Comparison of ENCODE assay signal across 10 mouse cellular contexts in the genomic region with DNA sequence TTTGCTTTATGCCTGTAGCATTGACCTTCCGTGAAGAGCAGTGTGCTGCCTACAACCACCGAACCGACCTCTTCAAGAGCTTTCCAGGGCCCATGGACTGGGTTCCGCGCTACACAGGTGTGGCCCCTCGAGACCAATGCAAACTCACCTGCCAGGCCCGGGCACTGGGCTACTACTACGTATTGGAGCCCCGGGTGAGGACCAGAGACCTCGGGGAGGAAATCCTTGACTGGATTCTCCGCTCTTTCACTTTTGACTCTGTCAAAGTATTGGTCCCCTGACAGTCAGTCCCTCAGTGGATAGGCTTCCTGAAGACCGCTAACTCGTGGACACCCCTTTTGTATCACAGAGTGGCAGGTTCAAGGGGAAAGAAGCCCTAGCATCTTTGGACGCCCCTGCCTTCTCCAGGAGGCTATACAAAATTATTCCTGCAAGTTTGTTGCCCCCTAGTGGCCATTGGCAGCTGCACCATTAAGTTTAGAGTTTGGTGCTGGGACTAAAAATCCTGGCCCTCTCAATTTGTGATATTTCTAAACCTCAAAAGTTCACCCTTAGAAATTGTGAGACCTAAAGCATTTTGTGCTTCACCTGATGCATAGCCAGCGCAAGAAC. TPM values are rescaled to one million over a fixed set of nuclear protein-coding genes. Genes with fewer than 3 reads are reported as not detected.
A peak's percentile ranks its signal among the peaks of the same experiment; 100 is the strongest.
DNase-seq lines count a peak whose midpoint lies in the region; ATAC-seq and TF ChIP-seq lines count a peak whose summit lies in the region.
"Had no signal": no experiment of that assay in that cellular context is flagged by ENCODE, and none has a peak within 500 bp of the region (broad histone marks: within the 10 kb centered on the region; RNA-seq: fewer than 3 reads in every experiment).

No protein-coding gene starts in this region.

- TF ChIP-seq RAD21 in CH12.LX (IDR thresholded peaks at IDR 0.05; ENCODE audit: low read depth, low read length): peak; percentile 87

- H3K9me3 ChIP-seq in intestine, embryonic 14.5 days (ENCODE audit: control insufficient read depth, low read length): no peaks in the 10 kb centered on the region
- no peaks in the 10 kb centered on the region for H3K9me3 ChIP-seq in intestine, embryonic 16.5 days (ENCODE audit: control insufficient read depth, low read length)
- peaks cover 3% of the 10 kb centered on the region for H3K9me3 ChIP-seq in CH12.LX (replicated peaks; ENCODE audit: low read length)
- H3K9me3 ChIP-seq: embryonic facial prominence, embryonic 12.5 days; limb, embryonic 15.5 days had no signal

- peaks cover 5% of the 10 kb centered on the region for H3K4me1 ChIP-seq in intestine, embryonic 14.5 days (replicated peaks; ENCODE audit: control insufficient read depth, insufficient read depth, low read length)
- H3K4me1 ChIP-seq in intestine, embryonic 16.5 days (ENCODE audit: control insufficient read depth, insufficient read depth, low read length): peaks cover 16% of the 10 kb centered on the region
- peaks cover 0 to 6% of the 10 kb centered on the region in 2 experiments; a peak in 1 of 4 replicates for H3K4me1 ChIP-seq in CH12.LX (ENCODE audit: control insufficient read depth in 1 of 2, insufficient read depth in 2 of 2)

- H3K27ac ChIP-seq in intestine, embryonic 14.5 days (ENCODE audit: low read depth): no peak overlapping the region
- no peak overlapping the region for H3K27ac ChIP-seq in intestine, embryonic 16.5 days (ENCODE audit: low read length)
- no peak overlapping the region for H3K27ac ChIP-seq in CH12.LX (ENCODE audit: insufficient read depth, low read depth)
- H3K27ac ChIP-seq: embryonic facial prominence, embryonic 12.5 days; limb, embryonic 15.5 days had no signal

- TF ChIP-seq EP300 in CH12.LX (IDR thresholded peaks at IDR 0.05; ENCODE audit: low read length): no peak

- no peak overlapping the region for H3K4me2 ChIP-seq in intestine, embryonic 14.5 days (ENCODE audit: low read length)
- no peak overlapping the region for H3K4me2 ChIP-seq in intestine, embryonic 16.5 days (ENCODE audit: low read depth, low read length)
- H3K4me2 ChIP-seq in CH12.LX (ENCODE audit: insufficient read depth, low read depth, poor library complexity, severe bottlenecking): peak overlapping the region; percentile 37; the same call in 1 of the 2 replicates
- H3K4me2 ChIP-seq: embryonic facial prominence, embryonic 12.5 days; limb, embryonic 15.5 days had no signal

- no peaks in the 10 kb centered on the region for H3K27me3 ChIP-seq in intestine, embryonic 14.5 days (replicated peaks; ENCODE audit: control insufficient read depth, insufficient read depth, low read length)
- H3K27me3 ChIP-seq in intestine, embryonic 16.5 days (replicated peaks; ENCODE audit: control insufficient read depth, insufficient read depth, low read length): no peaks in the 10 kb centered on the region; the same call in 1 of the 2 replicates
- H3K27me3 ChIP-seq in CH12.LX (replicated peaks): peaks cover 52% of the 10 kb centered on the region
- H3K27me3 ChIP-seq: embryonic facial prominence, embryonic 12.5 days; limb, embryonic 15.5 days had no signal

- peak; percentile 91 for TF ChIP-seq CTCF in CH12.LX (conservative IDR thresholded peaks at IDR 0.05 in 1 of 2, IDR thresholded peaks at IDR 0.05 in 1 of 2; ENCODE audit: low read depth in 2 of 2, low read length in 2 of 2)

- H3K36me3 ChIP-seq in intestine, embryonic 14.5 days (ENCODE audit: control insufficient read depth, insufficient read depth, low read length): peaks cover 6% of the 10 kb centered on the region; the same call in 1 of the 2 replicates
- H3K36me3 ChIP-seq in intestine, embryonic 16.5 days (ENCODE audit: control insufficient read depth, insufficient read depth, low read length): no peaks in the 10 kb centered on the region
- H3K36me3 ChIP-seq in CH12.LX (replicated peaks in 1 of 2; ENCODE audit: control insufficient read depth in 1 of 2, insufficient read depth in 1 of 2, low read length in 1 of 2): no peaks in the 10 kb centered on the region

- no peaks in the 10 kb centered on the region for H3K79me2 ChIP-seq in CH12.LX (replicated peaks; ENCODE audit: control insufficient read depth, extremely low read depth, insufficient read depth, poor library complexity, severe bottlenecking)

- H3K9ac ChIP-seq in intestine, embryonic 14.5 days (ENCODE audit: low read length): no peak overlapping the region
- H3K9ac ChIP-seq in intestine, embryonic 16.5 days (ENCODE audit: low read depth, low read length): no peak overlapping the region
- H3K9ac ChIP-seq in CH12.LX (ENCODE audit: insufficient read depth, low read depth): no peak overlapping the region
- H3K9ac ChIP-seq: embryonic facial prominence, embryonic 12.5 days; limb, embryonic 15.5 days had no signal

- 64% methylated on average over 15 of the region's 15 CpGs for WGBS in intestine, embryonic 14.5 days
- WGBS in intestine, embryonic 16.5 days: 61% methylated on average over 15 of the region's 15 CpGs

- no peak for TF ChIP-seq POLR2A in CH12.LX (IDR thresholded peaks at IDR 0.05; ENCODE audit: low read depth, low read length)

- dilution Hi-C loops in CH12.LX (cut with MboI; ENCODE audit: extremely low pct_ligation_motif_present, extremely low pct_unique_long_range_greater_than_20kb, low sequenced_read_pairs): no loop called here

- ATAC-seq in intestine, embryonic 14.5 days (replicated peaks; ENCODE audit: low FRiP score, low TSS enrichment, low read depth): no peak
- no peak; the same call in 1 of the 2 replicates for ATAC-seq in intestine, embryonic 16.5 days
- peak; percentile 62 for ATAC-seq in frontal cortex, adult (ENCODE audit: low TSS enrichment)
- peak; percentile 82 for ATAC-seq in megakaryocyte progenitor cell, adult 5-6 weeks (replicated peaks; ENCODE audit: poor library complexity)

- peak; percentile 79 for DNase-seq in intestine, embryonic 14.5 days (ENCODE audit: low spot score)
- peak; percentile 65 for DNase-seq in CH12.LX (ENCODE audit: extremely low read depth)
- peak; percentile 70 for DNase-seq in c-Kit-positive CD71-positive TER-119-positive erythroid progenitor cells, embryonic 14.5 days (ENCODE audit: low spot score)
- peak; percentile 76 to 83 for DNase-seq in kidney, postnatal 4 days
- DNase-seq in thymus, postnatal 0 days (ENCODE audit: low spot score): peak; percentile 76

- no peak overlapping the region for H3K4me3 ChIP-seq in intestine, embryonic 14.5 days (ENCODE audit: low read depth, low read length)
- H3K4me3 ChIP-seq in intestine, embryonic 16.5 days (ENCODE audit: low read length): no peak overlapping the region
- H3K4me3 ChIP-seq in CH12.LX (replicated peaks in 1 of 3; ENCODE audit: low read depth in 2 of 3, low read length in 2 of 3, poor library complexity in 1 of 3): no peak overlapping the region
- H3K4me3 ChIP-seq: embryonic facial prominence, embryonic 12.5 days; limb, embryonic 15.5 days had no signal

- in situ Hi-C loops in CH12.LX (cut with MboI; ENCODE audit: low pct_ligation_motif_present, low pct_unique_long_range_greater_than_20kb, low sequenced_read_pairs): no loop called here

RNA-seq across cellular contexts. Expression of gene Ndufs2, which starts 5.9 kb away (rescaled TPM):
- 247 and 258 TPM in 2 replicates for polyA plus RNA-seq in intestine, embryonic 14.5 days (2014; fragmentation: Nextera tagmentation; extraction: Ambion mirVana)
- 339 and 373 TPM in 2 replicates for polyA plus RNA-seq in intestine, embryonic 16.5 days (2015; fragmentation: Nextera tagmentation; extraction: Ambion mirVana)
- total RNA-seq in CH12.LX (2012; rRNA removed) (244 and 265 TPM in 2 replicates), CH12.LX (2014; rRNA removed) (239 and 242 TPM in 2 replicates)
- polyA plus RNA-seq in CH12.LX (2012; ENCODE audit: insufficient read length, low read depth): 242 and 264 TPM in 2 replicates
- total RNA-seq in megakaryocyte progenitor cell, adult 5-6 weeks (2015): 255 and 280 TPM in 2 replicates
- 323 and 395 TPM in 2 replicates for total RNA-seq in megakaryocyte progenitor cell, adult 5-6 weeks (2017)
- 215 and 218 TPM in 2 replicates for polyA plus RNA-seq in thymus, postnatal 0 days (2015; fragmentation: Nextera tagmentation; extraction: Ambion mirVana)

RNA-seq across cellular contexts. Expression of gene Adamts4, which starts 6.8 kb away (rescaled TPM):
- 5.0 and 6.1 TPM in 2 replicates for polyA plus RNA-seq in intestine, embryonic 14.5 days (2014; fragmentation: Nextera tagmentation; extraction: Ambion mirVana)
- 6.3 and 7.0 TPM in 2 replicates for polyA plus RNA-seq in intestine, embryonic 16.5 days (2015; fragmentation: Nextera tagmentation; extraction: Ambion mirVana)
- total RNA-seq in CH12.LX (2012; rRNA removed) (0.13 and 0.25 TPM in 2 replicates), CH12.LX (2014; rRNA removed) (0.04 and 0.08 TPM in 2 replicates)
- 0.09 and 0.19 TPM in 2 replicates for polyA plus RNA-seq in CH12.LX (2012; ENCODE audit: insufficient read length, low read depth)
- not detected in 2 replicates for total RNA-seq in megakaryocyte progenitor cell, adult 5-6 weeks (2015)
- not detected in 2 replicates for total RNA-seq in megakaryocyte progenitor cell, adult 5-6 weeks (2017)
- 0.68 and 0.86 TPM in 2 replicates for polyA plus RNA-seq in thymus, postnatal 0 days (2015; fragmentation: Nextera tagmentation; extraction: Ambion mirVana)

RNA-seq across cellular contexts. Expression of gene B4galt3, which starts 13.1 kb away (rescaled TPM):
- 65.5 and 68.4 TPM in 2 replicates for polyA plus RNA-seq in intestine, embryonic 14.5 days (2014; fragmentation: Nextera tagmentation; extraction: Ambion mirVana)
- 50.0 and 56.5 TPM in 2 replicates for polyA plus RNA-seq in intestine, embryonic 16.5 days (2015; fragmentation: Nextera tagmentation; extraction: Ambion mirVana)
- 27.4 and 27.8 TPM in 2 replicates for total RNA-seq in CH12.LX (2012; rRNA removed)
- total RNA-seq in CH12.LX (2014; rRNA removed): 18.3 and 19.3 TPM in 2 replicates
- polyA plus RNA-seq in CH12.LX (2012; ENCODE audit: insufficient read length, low read depth): 23.1 TPM in 2 replicates
- 14.7 and 16.1 TPM in 2 replicates for total RNA-seq in megakaryocyte progenitor cell, adult 5-6 weeks (2015)
- 18.0 and 22.6 TPM in 2 replicates for total RNA-seq in megakaryocyte progenitor cell, adult 5-6 weeks (2017)
- polyA plus RNA-seq in thymus, postnatal 0 days (2015; fragmentation: Nextera tagmentation; extraction: Ambion mirVana): 43.9 and 50.6 TPM in 2 replicates

RNA-seq across cellular contexts. Expression of gene Fcer1g, which starts 22.9 kb away (rescaled TPM):
- polyA plus RNA-seq in intestine, embryonic 14.5 days (2014; fragmentation: Nextera tagmentation; extraction: Ambion mirVana): 47.0 and 55.3 TPM in 2 replicates
- 50.3 and 52.1 TPM in 2 replicates for polyA plus RNA-seq in intestine, embryonic 16.5 days (2015; fragmentation: Nextera tagmentation; extraction: Ambion mirVana)
- 10.1 and 13.6 TPM in 2 replicates for total RNA-seq in CH12.LX (2012; rRNA removed)
- 22.7 and 31.3 TPM in 2 replicates for total RNA-seq in CH12.LX (2014; rRNA removed)
- 35.6 and 51.2 TPM in 2 replicates for polyA plus RNA-seq in CH12.LX (2012; ENCODE audit: insufficient read length, low read depth)
- 293 and 379 TPM in 2 replicates for total RNA-seq in megakaryocyte progenitor cell, adult 5-6 weeks (2015)
- total RNA-seq in megakaryocyte progenitor cell, adult 5-6 weeks (2017): 101 and 178 TPM in 2 replicates
- polyA plus RNA-seq in thymus, postnatal 0 days (2015; fragmentation: Nextera tagmentation; extraction: Ambion mirVana): 93.8 and 97.1 TPM in 2 replicates

RNA-seq across cellular contexts. Expression of gene Ppox, which starts 23.9 kb away (rescaled TPM):
- polyA plus RNA-seq in intestine, embryonic 14.5 days (2014; fragmentation: Nextera tagmentation; extraction: Ambion mirVana): 48.6 and 51.5 TPM in 2 replicates
- polyA plus RNA-seq in intestine, embryonic 16.5 days (2015; fragmentation: Nextera tagmentation; extraction: Ambion mirVana): 40.2 and 40.9 TPM in 2 replicates
- total RNA-seq in CH12.LX (2012; rRNA removed) (12.4 and 13.6 TPM in 2 replicates), CH12.LX (2014; rRNA removed) (10.5 and 13.7 TPM in 2 replicates)
- polyA plus RNA-seq in CH12.LX (2012; ENCODE audit: insufficient read length, low read depth): 13.9 and 15.1 TPM in 2 replicates
- 18.0 and 20.2 TPM in 2 replicates for total RNA-seq in megakaryocyte progenitor cell, adult 5-6 weeks (2015)
- total RNA-seq in megakaryocyte progenitor cell, adult 5-6 weeks (2017): 10.3 and 15.0 TPM in 2 replicates
- 34.2 and 34.3 TPM in 2 replicates for polyA plus RNA-seq in thymus, postnatal 0 days (2015; fragmentation: Nextera tagmentation; extraction: Ambion mirVana)

Comparison
In these comparisons a context has a peak if more than half of its experiments do, and no peak if none do; other contexts are left out.
1. ATAC-seq: peak in frontal cortex, adult (single experiment) and megakaryocyte progenitor cell, adult 5-6 weeks (single experiment); none in intestine, embryonic 14.5 days (single experiment) and intestine, embryonic 16.5 days (single experiment).
2. Peak in every context shown above with its lines, with median percentiles within 50 percentile points of each other: DNase-seq.